Mouse (Mus musculus) adrenal gland (tissue): ENCODE data around the gene Pld4.

ENCODE experiments used
- intact Hi-C: fragments of 180-260 bp; cut with DNase I; formaldehyde crosslinking; loops from one replicate; pipeline ENCODE4 v1.15.1; 2025

Gene Pld4

DNA sequence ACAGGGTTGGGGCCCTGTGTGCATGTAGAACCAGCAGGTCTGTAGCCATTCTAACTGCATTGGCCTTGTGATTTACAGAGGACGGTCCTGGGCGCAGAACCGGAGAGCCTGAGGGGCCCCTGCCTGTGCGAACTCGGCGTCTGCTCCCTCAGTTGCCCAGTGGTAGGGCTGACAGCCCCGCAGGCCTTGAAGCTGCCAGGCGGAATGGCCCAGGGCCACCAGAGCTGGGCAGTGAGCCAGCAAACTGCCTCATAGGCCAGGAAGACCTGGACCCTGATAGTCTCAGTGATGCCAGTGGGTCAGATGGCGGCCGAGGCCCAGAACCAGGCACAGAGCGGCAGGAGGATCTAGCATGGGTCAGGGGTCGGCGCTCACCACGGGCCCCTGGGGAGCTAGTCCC is 22.7 kb upstream of the Pld4 start:
- intact Hi-C loops, result no loop called here

DNA sequence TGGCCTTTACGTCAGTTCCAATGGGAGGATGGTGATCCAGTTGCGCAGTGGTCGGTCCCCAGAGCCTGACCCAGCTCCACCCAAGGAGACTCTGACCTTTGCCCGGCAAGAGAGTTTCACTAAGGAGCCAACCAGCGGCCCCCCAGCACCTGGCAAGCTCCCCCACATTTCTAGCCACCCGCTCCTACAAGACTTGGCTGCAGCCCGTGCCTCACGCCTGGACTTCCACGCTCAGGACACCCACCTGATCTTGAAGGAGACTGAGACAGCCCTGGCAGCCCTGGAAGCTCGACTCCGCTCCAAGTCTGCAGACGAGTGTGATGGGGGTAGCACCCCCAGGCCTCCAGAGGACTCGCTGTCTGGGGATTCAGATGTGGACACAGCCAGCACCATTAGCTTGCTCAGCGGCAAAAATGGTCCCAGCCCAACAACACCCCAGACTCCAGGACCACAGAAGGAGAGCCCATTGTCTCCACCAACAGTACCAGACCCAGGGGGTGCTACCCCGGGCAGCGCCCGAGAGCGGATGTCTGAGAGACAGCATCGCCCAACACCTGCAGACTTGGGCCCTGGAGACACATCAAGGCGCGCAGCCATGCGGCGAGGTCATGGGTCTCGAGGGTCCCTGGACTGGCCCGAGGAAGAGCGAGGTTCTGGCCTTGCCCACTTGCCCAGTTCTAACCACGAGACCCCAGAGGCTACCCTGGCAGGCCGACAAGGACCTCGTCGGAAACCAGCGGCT is 22.0 kb upstream of the Pld4 start:
- intact Hi-C loops, result no loop called here

DNA sequence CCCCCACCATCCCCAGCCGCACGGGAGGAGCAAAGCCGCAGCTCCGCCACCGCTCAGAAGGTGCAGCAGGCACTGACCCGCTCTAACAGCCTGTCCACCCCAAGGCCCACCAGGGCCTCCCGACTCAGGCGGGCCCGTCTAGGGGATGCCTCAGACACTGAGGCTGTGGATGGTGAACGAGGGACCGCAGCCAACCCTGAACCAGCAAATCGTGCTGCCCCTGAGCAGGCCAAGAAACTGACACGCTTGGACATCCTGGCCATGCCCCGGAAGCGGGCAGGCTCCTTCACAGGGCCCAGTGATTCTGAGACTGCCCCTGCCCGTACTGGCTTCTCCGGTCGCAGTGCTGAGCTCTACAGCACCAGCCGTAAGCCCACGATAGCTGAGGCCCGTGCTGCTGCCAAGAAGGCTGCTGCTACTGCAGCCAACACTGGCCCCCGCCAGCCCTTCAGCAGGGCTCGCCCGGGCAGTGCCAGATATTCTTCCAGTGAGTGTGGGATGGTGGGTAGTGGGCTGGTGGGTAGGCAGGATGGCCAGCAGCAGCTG is 21.4 kb upstream of the Pld4 start:
- intact Hi-C loops, result no loop called here

DNA sequence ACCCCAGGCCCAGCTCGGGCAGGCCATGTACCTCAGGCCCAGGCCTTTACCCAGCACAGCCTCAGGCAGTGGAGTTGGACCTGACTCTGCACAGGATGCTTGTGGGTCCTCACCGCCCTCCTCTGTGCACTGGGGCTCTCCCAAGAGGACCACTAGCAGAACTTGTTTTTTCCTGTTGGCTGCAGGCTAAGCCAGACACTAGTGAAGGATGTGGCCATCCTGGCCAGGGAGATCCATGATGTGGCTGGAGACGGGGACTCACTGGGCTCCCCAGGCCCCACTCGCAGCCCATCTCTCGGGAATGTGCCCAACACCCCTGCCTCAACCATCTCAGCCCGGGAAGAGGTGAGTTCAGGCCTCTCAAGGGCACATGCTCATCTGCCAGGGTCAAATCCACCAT is 17.7 kb upstream of the Pld4 start:
- intact Hi-C loops, result no loop called here

DNA sequence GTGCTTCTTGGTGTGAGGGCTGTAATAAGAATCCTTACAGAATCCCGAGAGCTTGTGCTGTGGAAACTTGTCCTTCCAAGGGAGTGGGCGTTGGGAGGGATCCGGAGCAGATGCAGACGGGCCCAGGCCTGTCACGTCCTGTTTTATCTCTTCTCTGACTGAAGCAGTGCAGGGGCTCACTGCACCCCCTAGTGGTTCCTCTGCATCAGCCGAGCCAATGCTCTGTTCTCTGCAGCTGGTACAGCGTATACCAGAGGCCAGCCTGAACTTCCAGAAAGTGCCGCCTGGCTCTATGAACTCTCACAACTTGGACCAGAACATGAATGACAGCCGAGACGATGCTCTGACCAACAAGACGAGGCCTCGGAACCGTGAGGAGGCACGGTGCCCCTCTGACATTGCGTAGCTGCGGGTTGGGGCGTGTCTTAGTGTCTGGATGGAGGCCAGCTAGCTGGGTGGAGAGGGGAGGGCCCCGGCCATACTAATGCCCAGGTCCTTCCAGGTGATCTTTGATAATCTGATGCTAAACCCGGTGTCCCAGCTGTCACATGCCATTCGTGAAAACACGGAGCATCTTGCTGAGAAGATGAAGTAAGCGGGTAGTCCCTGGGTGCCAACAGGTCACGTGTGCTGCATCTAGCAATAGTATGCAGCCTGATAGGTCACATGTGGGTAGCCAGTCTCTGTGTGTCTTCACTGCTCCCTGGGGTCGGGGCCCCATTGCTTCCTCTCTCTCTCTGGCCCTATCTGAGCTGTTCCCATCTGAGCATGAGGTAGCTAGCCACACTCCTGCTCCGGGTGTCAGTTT is 17.1 kb upstream of the Pld4 start:
- intact Hi-C loops, result no loop called here

DNA sequence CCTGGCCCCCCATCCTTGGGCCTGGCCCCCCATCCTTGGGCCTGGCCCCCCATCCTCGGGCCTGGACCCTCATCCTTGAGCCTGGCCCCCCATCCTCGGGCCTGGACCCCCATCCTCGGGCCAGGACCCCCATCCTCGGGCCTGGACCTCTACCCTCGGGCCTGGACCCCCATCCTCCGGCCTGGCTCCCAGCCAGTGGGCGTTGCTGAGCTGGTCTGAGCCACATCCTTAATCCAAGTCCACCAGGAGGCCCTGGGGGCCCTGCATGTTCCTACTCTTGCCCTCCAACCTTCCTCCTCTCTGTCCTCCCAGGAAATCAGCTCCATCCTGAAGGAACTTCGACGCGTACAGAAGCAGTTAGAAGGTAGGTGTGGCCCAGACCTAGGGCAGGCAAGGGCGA is 16.2 kb upstream of the Pld4 start:
- intact Hi-C loops, result no loop called here

DNA sequence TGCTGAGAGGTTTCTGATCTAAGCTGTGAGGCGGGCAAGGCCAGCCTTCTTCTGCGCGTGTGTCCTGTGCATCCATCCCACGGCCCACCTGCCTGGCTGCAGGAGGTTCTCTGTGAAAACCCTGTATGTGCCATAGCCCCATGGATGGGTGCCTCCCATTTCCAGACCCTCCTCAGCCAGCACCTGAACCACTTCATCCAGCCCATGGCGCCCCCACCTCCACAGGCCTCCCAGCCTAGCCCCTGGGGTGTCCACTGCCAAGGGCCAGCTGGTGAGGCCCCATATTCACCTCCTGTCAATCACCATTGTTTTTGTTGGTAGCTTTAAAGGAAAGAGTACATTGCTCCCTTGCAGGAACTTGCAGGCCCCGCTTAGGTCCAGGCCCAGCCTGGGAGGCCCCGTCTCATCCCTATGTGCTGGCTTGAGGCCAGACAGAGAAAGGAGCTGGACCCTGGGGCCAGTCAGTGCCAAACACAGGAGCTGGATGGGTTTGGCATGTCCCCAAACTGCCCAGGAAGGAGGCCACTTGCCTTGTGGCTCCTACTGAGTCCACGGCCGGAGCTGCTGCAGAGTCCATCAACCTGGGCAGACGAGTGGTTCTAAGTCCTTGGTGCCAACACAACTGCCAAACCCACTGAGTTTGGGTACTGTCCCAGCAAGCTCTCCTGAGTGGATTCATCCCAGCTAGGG is 15.4 kb upstream of the Pld4 start:
- intact Hi-C loops, result no loop called here

DNA sequence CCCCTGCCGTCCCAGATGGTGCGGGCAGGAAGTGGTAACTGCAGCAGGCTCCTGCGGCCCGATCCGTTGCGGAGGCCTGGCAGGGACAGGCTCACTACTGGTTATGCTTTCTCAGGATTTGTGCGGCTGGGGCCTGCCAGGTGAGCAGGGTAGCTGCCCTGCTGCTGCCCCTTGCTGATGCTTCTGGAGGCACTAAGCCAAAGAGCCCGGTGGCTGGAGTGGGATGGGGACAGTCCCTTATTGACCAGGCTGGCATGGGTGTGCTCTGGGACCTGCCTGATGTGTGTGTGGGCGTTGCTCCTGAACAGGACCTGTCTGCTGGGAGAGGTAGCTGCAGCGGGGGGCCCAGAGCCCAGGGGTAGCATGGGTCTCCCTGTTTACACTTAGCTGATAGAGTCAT is 14.7 kb upstream of the Pld4 start:
- intact Hi-C loops, result loop anchor here (2.0 kb wide), 1 partner anchor 97 kb away; no protein-coding TSS in a partner anchor

DNA sequence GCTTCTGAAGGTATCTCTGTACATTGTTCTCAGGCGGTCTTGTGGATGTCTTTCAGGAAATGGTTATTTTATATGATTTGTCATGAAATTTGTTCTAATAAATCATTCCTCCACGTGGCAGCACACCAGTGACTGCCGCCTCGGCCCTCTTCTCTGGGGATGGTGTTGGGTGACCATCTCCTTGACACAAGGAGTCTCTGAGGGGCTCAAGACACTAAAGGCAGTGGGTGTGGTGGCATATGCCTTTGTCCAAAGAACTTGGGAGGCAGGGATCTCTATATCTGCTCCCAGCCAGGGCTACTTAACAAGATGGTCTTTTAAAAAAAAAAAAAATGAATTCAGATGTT is 14.0 kb upstream of the Pld4 start:
- intact Hi-C loops, result loop anchor here (2.0 kb wide), 1 partner anchor 96 kb away; no protein-coding TSS in a partner anchor

DNA sequence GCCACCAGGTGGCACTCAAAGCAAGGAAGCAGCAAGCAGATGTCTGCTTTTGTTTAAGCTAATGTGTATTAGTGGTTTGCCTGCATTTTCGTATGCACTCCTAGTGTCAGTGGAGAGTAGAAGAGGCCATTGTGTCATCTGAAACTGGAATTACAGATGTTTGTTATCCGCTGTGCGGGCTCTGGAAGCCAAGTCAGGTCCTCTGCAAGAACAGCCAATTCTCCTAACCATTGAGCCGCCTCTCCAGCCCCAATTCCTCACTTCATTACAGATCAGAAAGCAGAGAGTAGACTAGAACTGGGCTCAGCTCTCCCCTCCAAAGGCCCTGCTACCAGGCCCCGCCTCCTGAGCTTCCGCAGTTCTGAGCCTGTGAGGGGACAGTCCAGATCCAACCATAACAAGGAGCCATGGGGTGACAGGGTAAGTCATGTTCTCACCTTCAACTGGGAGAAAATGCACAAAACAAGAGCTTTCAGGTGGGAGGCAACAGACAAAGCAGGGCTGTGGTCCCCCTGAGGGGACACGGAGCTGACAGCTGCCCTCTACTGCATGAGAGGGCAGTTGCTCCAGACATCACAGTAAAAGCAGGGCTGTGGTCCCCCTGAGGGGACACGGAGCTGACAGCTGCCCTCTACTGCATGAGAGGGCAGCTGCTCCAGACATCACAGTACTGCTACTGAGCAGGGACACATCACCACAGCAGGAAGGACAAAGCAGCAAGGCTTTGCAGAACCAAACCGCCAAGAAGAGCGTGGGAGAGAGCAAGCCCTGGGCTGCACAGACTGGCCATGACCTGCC is 13.4 kb upstream of the Pld4 start:
- intact Hi-C loops, result loop anchor here (2.0 kb wide), 1 partner anchor 96 kb away; no protein-coding TSS in a partner anchor

DNA sequence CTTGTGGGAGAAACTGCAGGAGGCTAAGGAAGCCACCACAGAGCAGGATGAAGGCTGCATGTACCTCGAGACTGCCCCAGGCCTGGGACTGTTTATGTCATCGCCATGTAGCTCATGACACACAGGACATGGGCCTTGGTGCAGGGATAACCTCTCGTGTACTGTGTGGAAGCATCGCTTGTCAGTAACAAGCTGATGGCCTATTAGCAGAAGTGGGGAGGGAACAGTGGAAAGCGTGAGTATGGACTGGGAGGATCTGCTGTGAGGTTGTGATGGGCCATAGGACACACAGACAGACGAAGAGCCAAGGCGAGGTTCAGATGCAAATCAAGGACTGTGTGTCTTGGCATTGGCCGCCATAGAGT is 12.9 kb upstream of the Pld4 start:
- intact Hi-C loops, result loop anchor here (2.0 kb wide), 1 partner anchor 95 kb away; no protein-coding TSS in a partner anchor

DNA sequence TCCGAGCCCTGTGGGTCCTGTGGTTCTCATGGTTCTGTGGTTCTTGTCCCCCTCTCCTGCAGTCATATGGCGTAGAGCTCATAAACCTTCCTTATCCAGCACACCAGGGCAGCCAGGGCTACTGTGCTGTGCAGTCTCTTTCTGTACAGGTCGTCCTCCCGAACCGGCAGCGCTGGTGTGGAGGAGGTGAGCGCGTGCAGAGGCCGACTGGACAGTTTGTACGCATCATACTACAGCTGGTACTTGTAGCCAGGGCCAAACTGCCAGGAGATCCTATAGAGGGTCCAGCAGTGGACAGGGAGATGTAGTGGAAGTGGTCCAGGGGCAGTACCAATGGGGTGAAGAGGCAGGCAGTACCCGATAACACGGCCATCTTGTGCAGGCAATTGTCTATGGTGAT is 9.5 kb upstream of the Pld4 start:
- intact Hi-C loops, result no loop called here

DNA sequence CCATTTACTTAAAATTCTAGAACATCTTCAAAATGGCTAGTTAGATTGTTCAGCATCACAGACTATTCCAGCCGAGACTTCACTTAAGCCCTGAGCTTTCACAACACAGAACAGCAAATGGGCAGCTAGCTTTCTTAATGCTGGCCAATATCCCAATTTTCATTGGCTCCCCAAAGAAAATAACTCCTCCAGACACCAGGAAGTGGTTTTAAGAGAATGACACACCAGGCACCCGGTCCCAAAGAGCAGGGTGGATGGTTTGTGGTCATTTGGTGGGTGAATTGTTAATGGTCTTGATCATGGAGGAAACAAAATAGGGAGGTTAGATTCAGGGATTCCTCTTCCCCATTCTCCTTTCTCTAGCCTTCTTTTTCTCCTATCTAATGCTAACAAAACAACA is 8.1 kb upstream of the Pld4 start:
- intact Hi-C loops, result no loop called here

DNA sequence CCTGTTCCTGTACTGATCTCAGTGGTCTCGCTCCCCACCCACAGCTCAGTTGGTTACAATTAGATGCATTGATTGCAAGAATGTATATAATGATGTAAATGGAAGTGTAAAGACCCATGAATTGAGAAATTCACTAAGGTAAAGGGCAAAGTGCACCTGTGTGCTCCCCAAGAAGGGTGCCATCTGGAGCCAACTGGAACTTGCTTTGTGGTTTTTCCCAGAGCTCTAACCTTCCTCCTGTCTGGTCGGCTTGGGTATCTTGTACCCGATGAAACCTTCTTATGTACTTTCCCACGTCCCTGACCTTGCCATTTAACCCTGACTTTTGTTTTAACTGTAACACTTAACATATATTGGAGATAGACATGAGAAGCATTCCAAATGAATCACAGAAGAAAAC is 4.6 kb upstream of the Pld4 start:
- intact Hi-C loops, result no loop called here

DNA sequence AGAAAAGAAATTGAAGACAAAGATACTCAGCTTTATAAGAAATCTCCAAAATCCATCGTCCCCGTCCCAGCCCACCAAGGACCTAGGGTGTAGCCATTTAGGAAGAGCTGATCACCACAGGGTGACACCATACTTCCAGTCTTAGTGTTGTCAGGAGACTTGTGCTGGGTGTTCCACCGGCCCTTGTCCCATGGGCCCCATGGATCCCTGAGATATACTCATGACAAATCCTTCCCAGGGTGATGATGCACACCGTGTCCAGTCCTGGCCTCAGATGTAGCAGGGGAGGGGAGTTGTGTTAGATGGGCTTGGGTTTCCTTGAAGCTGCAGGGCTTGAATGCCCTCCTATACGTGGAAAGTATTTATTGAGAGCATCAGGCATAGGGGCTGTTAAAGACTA is 2.6 kb upstream of the Pld4 start:
- intact Hi-C loops, result no loop called here

DNA sequence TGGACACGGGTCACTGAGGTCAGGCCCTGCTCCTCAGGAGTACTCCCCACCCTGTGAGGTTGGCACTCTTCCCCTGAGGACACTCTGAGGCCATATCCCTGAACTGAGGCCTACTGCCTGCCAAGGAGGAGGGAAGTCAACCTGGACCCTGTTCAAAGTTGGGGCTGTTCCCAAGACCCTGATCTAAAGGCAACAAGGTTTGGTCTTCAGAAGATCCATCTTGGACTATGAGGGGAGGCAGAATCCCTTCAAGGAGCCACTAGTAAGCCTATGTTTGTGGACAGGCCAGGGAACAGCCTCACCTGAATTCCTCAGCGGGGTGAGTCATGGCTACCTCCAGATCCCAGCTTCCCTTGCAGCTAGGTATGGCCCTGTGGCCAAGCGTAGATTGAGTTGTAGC is 984 bp upstream of the Pld4 start:
- intact Hi-C loops, result no loop called here

DNA sequence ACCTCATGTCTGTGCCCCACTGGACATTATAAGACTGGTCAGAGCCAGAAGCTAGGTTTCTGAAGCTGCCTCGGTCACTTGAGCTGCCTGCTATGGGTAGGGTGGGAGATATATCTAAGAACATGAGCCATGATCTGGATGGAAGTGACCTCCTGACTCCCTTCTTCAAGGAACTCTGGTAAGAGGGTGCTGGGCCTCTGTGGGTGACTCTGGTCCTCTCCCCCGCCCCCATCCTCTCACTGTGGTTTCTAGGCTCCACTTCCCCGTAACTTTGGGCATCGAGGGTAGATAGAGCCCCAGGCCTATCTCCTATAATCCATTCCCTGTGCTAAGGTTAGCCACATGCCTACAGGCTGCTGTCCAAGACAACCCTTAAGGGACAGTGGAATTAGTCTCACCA is 956 bp downstream of the Pld4 start:
- intact Hi-C loops, result no loop called here

DNA sequence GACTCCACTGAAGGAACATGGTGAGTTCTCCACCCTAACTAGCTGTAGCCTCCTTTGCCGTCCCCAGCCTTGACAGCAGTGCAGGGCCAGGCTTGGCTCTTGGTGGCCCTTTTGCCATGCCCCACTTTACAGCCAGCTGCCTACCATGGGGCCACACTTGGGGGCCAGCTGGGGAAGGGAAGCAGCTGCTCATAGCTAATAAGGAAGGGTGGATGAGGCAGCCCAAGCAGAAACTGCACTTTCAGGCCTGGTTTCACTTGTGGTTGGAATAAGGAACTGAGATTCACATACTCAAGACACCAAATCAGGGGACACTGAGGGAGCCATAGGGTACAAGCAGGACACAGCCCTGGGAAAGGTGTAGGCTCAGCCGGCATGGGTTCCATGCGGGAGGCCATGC is 1.6 kb downstream of the Pld4 start:
- intact Hi-C loops, result no loop called here

DNA sequence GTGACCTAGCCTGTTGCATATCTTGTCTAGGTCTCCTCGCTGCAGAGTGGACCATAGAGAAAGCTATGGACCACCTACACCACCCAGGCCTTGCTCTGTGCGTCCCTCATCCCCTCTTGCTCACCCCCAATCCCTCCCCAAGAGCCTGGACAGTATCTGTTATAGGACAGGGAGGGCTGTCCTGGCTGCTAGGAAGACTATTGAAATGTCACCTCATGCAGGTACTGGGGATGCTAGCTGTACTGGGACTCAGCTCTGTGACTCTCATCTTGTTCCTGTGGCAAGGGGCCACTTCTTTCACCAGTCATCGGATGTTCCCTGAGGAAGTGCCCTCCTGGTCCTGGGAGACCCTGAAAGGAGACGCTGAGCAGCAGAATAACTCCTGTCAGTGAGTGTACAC is 2.7 kb downstream of the Pld4 start:
- intact Hi-C loops, result no loop called here

DNA sequence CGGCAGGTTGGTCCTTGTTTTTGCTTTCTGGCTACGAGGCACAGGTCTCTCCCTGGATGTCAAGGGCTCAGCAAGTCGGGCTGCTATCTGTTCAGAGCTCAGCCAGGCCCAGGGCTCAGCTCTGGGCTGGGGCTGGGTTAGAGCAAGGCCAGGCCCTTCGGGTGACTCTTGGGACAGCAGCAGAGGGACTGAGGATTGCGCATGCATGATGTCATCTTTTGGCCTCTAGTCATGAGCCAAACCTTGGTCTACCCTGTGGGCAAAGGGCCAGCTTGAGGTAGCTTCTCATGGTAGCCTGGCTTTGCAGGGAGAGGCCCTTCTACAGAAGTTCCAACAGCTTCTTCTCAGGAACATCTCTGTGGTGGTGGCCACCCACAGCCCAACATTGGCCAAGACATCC is 3.7 kb downstream of the Pld4 start:
- intact Hi-C loops, result no loop called here

DNA sequence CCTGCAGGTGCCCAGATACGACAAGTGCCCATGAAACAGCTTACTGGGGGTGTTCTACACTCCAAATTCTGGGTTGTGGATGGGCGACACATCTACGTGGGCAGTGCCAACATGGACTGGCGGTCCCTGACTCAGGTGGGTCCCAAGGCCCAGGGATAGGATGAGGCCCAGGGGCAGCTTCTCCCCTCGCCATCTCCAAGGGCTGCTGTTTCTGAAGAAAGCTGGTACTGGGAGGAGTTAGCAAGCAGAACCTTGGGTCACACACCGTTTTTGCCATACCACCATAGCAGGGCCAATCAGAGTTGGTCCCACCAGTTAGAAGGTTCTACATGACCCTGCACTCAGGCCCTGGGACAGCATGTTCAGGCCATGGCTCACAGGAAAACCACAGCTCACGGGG is 4.5 kb downstream of the Pld4 start:
- intact Hi-C loops, result no loop called here
